Mouse (Mus musculus) intestine, postnatal 0 days (tissue): ENCODE data around the gene Tstd3. TPM values are rescaled to one million over a fixed set of nuclear protein-coding genes. Genes with fewer than 3 reads are reported as not detected.

ENCODE experiments used
- ATAC-seq: fragments of 200-750 bp; cut with Nextera tagmentation; 2 replicates; pipeline ENCODE4 v1.8.0; 2017; ENCODE audit warnings: mild to moderate bottlenecking, moderate TSS enrichment, moderate library complexity
- H3K27ac ChIP-seq: fragments of 300-500 bp; sonication (generic); 2 replicates; pipeline ENCODE4 v1.5.1; 2014; ENCODE audit warnings: mild to moderate bottlenecking, low read depth, low read length, moderate library complexity
- H3K27me3 ChIP-seq: fragments of 300-500 bp; sonication (generic); replicated peaks from 2 replicates; pipeline ENCODE4 v1.6.1; 2014; ENCODE audit warnings: low read length, mixed read lengths; ENCODE audit not compliant: control insufficient read depth, insufficient read depth
- H3K36me3 ChIP-seq: fragments of 300-500 bp; sonication (generic); 2 replicates; pipeline ENCODE4 v1.6.1; 2014; ENCODE audit warnings: mild to moderate bottlenecking, moderate library complexity; ENCODE audit not compliant: control insufficient read depth, insufficient read depth
- H3K4me1 ChIP-seq: fragments of 300-500 bp; sonication (generic); replicated peaks from 2 replicates; pipeline ENCODE4 v1.6.1; 2014; ENCODE audit warnings: antibody characterized with exemption, low read length, mixed read lengths; ENCODE audit not compliant: control insufficient read depth, insufficient read depth
- H3K4me2 ChIP-seq: fragments of 300-500 bp; sonication (generic); replicated peaks from 2 replicates; pipeline ENCODE4 v1.6.1; 2014; ENCODE audit warnings: low read depth, mild to moderate bottlenecking, moderate library complexity
- H3K4me3 ChIP-seq: fragments of 300-500 bp; sonication (generic); 2 replicates; pipeline ENCODE4 v1.5.1; 2014; ENCODE audit warnings: low read depth, low read length
- H3K9ac ChIP-seq: fragments of 300-500 bp; sonication (generic); 2 replicates; pipeline ENCODE4 v1.6.1; 2014; ENCODE audit warnings: mild to moderate bottlenecking, low read depth, low read length
- H3K9me3 ChIP-seq: fragments of 300-500 bp; sonication (generic); 2 replicates; pipeline ENCODE4 v1.6.1; 2016; ENCODE audit warnings: mixed run types; ENCODE audit not compliant: control insufficient read depth
- CTCF ChIP-seq: sonication (generic); IDR thresholded peaks from 2 replicates; pipeline ENCODE4 v1.5.1; 2016; ENCODE audit warnings: low read depth, mild to moderate bottlenecking, control low read depth, antibody characterized with exemption, moderate library complexity
- WGBS: fragments of 180-500 bp; shearing (Covaris S2); extraction: QIAGEN DNeasy Blood & Tissue Kit; methylation state at CpG from one replicate; pipeline ENCODE4 v1.1.7; 2014; 5-methylcytosine and 5-hydroxymethylcytosine counted together
- polyA plus RNA-seq: library from polyadenylated mRNA; unstranded; fragments of >200 nt; fragmentation: Nextera tagmentation; extraction: Ambion mirVana; gene quantifications from 2 replicates; pipeline ENCODE4 v1.2.1, GENCODE M21; 2015

The Tstd3 gene
- polyA plus RNA-seq, 1 experiment from 2014 or later: 21.1 TPM

GRCm38 (mm10) chr4:21801013-21801412 is 34.0 kb upstream of the Tstd3 start:
- peaks cover 42% of the 10 kb centered on the region for H3K36me3 ChIP-seq

GRCm38 (mm10) chr4:21793631-21794030 is 26.6 kb upstream of the Tstd3 start:
- Histone ChIP-seq H3K36me3 (peaks cover 20% of the 10 kb centered on the region), H3K9me3 (no peaks in the 10 kb centered on the region), H3K4me1 (no peaks in the 10 kb centered on the region), H3K9ac (no peak overlapping the region), H3K4me3 (no peak overlapping the region), H3K4me2 (no peak overlapping the region), H3K27me3 (no peaks in the 10 kb centered on the region), H3K27ac (no peak overlapping the region)
- WGBS: 46% methylated on average over 3 of the region's 3 CpGs
- TF ChIP-seq CTCF: no peak
- no peak for ATAC-seq

More at GRCm38 (mm10) chr4:21801013-21801412, 34.0 kb upstream of the Tstd3 start:
- Histone ChIP-seq H3K9me3 (no peaks in the 10 kb centered on the region), H3K4me1 (no peaks in the 10 kb centered on the region), H3K4me2 (no peak overlapping the region), H3K4me3 (no peak overlapping the region), H3K27me3 (no peaks in the 10 kb centered on the region), H3K27ac (no peak overlapping the region), H3K9ac (no peak overlapping the region)
- ATAC-seq: no peak
- no peak for TF ChIP-seq CTCF
- WGBS: 98% methylated on average over 1 of the region's 1 CpGs

GRCm38 (mm10) chr4:21789836-21790235 is 22.8 kb upstream of the Tstd3 start:
- ATAC-seq: no peak
- H3K4me1 ChIP-seq: no peaks in the 10 kb centered on the region

GRCm38 (mm10) chr4:21788903-21789302 is 21.9 kb upstream of the Tstd3 start:
- no peak overlapping the region for H3K27ac ChIP-seq
- no peaks in the 10 kb centered on the region for H3K27me3 ChIP-seq
- WGBS: 87% methylated on average over 6 of the region's 6 CpGs
- H3K9ac ChIP-seq: no peak overlapping the region
- no peak overlapping the region for H3K4me2 ChIP-seq
- no peak overlapping the region for H3K4me3 ChIP-seq
- peaks cover 39% of the 10 kb centered on the region for H3K36me3 ChIP-seq
- no peaks in the 10 kb centered on the region for H3K9me3 ChIP-seq
- TF ChIP-seq CTCF: no peak
- no peaks in the 10 kb centered on the region for H3K4me1 ChIP-seq
- no peak for ATAC-seq

More at GRCm38 (mm10) chr4:21789836-21790235, 22.8 kb upstream of the Tstd3 start:
- no peaks in the 10 kb centered on the region for H3K9me3 ChIP-seq
- H3K9ac ChIP-seq: no peak overlapping the region
- H3K4me3 ChIP-seq: no peak overlapping the region
- no peak for TF ChIP-seq CTCF
- no peak overlapping the region for H3K27ac ChIP-seq
- H3K36me3 ChIP-seq: peaks cover 30% of the 10 kb centered on the region
- H3K4me2 ChIP-seq: no peak overlapping the region
- 88% methylated on average over 4 of the region's 4 CpGs for WGBS
- H3K27me3 ChIP-seq: no peaks in the 10 kb centered on the region

GRCm38 (mm10) chr4:21786268-21786667 is 19.3 kb upstream of the Tstd3 start:
- no peak overlapping the region for H3K9ac ChIP-seq
- H3K27me3 ChIP-seq: no peaks in the 10 kb centered on the region
- peaks cover 44% of the 10 kb centered on the region for H3K36me3 ChIP-seq
- no peak overlapping the region for H3K4me2 ChIP-seq
- no peaks in the 10 kb centered on the region for H3K4me1 ChIP-seq
- H3K9me3 ChIP-seq: no peaks in the 10 kb centered on the region
- no peak for ATAC-seq
- no peak overlapping the region for H3K27ac ChIP-seq
- no peak overlapping the region for H3K4me3 ChIP-seq
- TF ChIP-seq CTCF: no peak
- 96% methylated on average over 12 of the region's 12 CpGs for WGBS

GRCm38 (mm10) chr4:21780816-21781726 is 14.1 kb upstream of the Tstd3 start:
- ATAC-seq: peak; percentile 72
- no peak for TF ChIP-seq CTCF
- H3K27me3 ChIP-seq: no peaks in the 10 kb centered on the region

More at GRCm38 (mm10) chr4:21780816-21781726, 14.1 kb upstream of the Tstd3 start:
- Histone ChIP-seq H3K27ac (no peak overlapping the region), H3K4me3 (no peak overlapping the region), H3K4me2 (no peak overlapping the region), H3K4me1 (0 out of 2 replicates have a peak, but pooled peaks cover 3% of the 10 kb centered on the region), H3K9me3 (no peaks in the 10 kb centered on the region), H3K9ac (no peak overlapping the region), H3K36me3 (peaks cover 28% of the 10 kb centered on the region)
- 82% methylated on average over 12 of the region's 12 CpGs for WGBS
